Mouse (Mus musculus) midbrain, postnatal 0 days (tissue): ENCODE data around the gene Trp53rka. TPM values are rescaled to one million over a fixed set of nuclear protein-coding genes. Genes with fewer than 3 reads are reported as not detected.

Experiments used
- ATAC-seq: fragments of 200-750 bp; cut with Nextera tagmentation; 2 replicates; pipeline ENCODE4 v1.8.0; 2017; ENCODE audit warnings: moderate number of reproducible peaks, mild to moderate bottlenecking, moderate TSS enrichment, moderate library complexity; ENCODE audit not compliant: low FRiP score
- DNase-seq: peaks from one replicate; pipeline ENCODE4 v3.0.0-alpha.2; 2015; ENCODE audit warnings: low spot score
- H3K27ac ChIP-seq: fragments of 300-500 bp; sonication (generic); 2 replicates; pipeline ENCODE4 v1.5.1; 2014; ENCODE audit warnings: low read depth, mild to moderate bottlenecking, low read length, mixed read lengths
- H3K27me3 ChIP-seq: fragments of 300-500 bp; sonication (generic); 2 replicates; pipeline ENCODE4 v1.6.1; 2014; ENCODE audit warnings: low read length, control low read depth, mixed read lengths; ENCODE audit not compliant: insufficient read depth
- H3K36me3 ChIP-seq: fragments of 300-500 bp; sonication (generic); 2 replicates; pipeline ENCODE4 v1.6.1; 2014; ENCODE audit warnings: low read length, control low read depth, mixed read lengths; ENCODE audit not compliant: insufficient read depth
- H3K4me1 ChIP-seq: fragments of 300-500 bp; sonication (generic); 2 replicates; pipeline ENCODE4 v1.6.1; 2014; ENCODE audit warnings: mild to moderate bottlenecking, control low read depth, antibody characterized with exemption, low read length, mixed read lengths; ENCODE audit not compliant: insufficient read depth
- H3K4me2 ChIP-seq: fragments of 300-500 bp; sonication (generic); 2 replicates; pipeline ENCODE4 v1.6.1; 2014; ENCODE audit warnings: low read depth, mild to moderate bottlenecking, low read length, mixed read lengths; ENCODE audit not compliant: poor library complexity, severe bottlenecking
- H3K4me3 ChIP-seq: fragments of 300-500 bp; sonication (generic); 2 replicates; pipeline ENCODE4 v1.5.1; 2014; ENCODE audit warnings: low read depth, mild to moderate bottlenecking, low read length, moderate library complexity
- H3K9ac ChIP-seq: fragments of 300-500 bp; sonication (generic); replicated peaks from 2 replicates; pipeline ENCODE4 v1.6.1; 2014; ENCODE audit warnings: mild to moderate bottlenecking, low read length, moderate library complexity, mixed read lengths; ENCODE audit not compliant: poor library complexity, severe bottlenecking
- H3K9me3 ChIP-seq: fragments of 300-500 bp; sonication (generic); 2 replicates; pipeline ENCODE4 v1.6.1; 2016; ENCODE audit warnings: low read length, control low read depth
- CTCF ChIP-seq: IDR thresholded peaks from 2 replicates; pipeline ENCODE4 v1.5.1; 2016; ENCODE audit warnings: antibody characterized with exemption, mild to moderate bottlenecking
- WGBS: fragments of 180-500 bp; shearing (Covaris S2); extraction: QIAGEN DNeasy Blood & Tissue Kit; methylation state at CpG from one replicate; pipeline ENCODE4 v1.1.7; 2014; 5-methylcytosine and 5-hydroxymethylcytosine counted together
- polyA plus RNA-seq: library from polyadenylated mRNA; unstranded; fragments of >200 nt; fragmentation: Nextera tagmentation; extraction: Ambion mirVana; gene quantifications from 2 replicates; pipeline ENCODE4 v1.2.1, GENCODE M21; 2015
- total RNA-seq: library from RNA; depleted of rRNA; stranded (reverse); fragments of >200 nt; gene quantifications from 2 replicates; pipeline ENCODE4 v1.2.3, GENCODE M21; 2014

Gene Trp53rka
- total and polyA plus RNA-seq, 2 experiments from 2014 or later: 37.0 to 37.1 TPM

- ATAC-seq (no peak), DNase-seq (no peak)
- Histone ChIP-seq H3K4me3 (no peak overlapping the region), H3K27ac (no peak overlapping the region), H3K9me3 (no peaks in the 10 kb centered on the region), H3K36me3 (no peaks in the 10 kb centered on the region), H3K4me2 (no peak overlapping the region), H3K27me3 (peaks cover 11% of the 10 kb centered on the region), H3K4me1 (peaks cover 3% of the 10 kb centered on the region; the same call in 1 of the 2 replicates), H3K9ac (no peak overlapping the region)
- no peak for TF ChIP-seq CTCF
- 37% methylated on average over 5 of the region's 5 CpGs for WGBS
Observed at GRCm38 (mm10) chr2:165475850-165476249, 17.3 kb downstream of the Trp53rka start.

DNA sequence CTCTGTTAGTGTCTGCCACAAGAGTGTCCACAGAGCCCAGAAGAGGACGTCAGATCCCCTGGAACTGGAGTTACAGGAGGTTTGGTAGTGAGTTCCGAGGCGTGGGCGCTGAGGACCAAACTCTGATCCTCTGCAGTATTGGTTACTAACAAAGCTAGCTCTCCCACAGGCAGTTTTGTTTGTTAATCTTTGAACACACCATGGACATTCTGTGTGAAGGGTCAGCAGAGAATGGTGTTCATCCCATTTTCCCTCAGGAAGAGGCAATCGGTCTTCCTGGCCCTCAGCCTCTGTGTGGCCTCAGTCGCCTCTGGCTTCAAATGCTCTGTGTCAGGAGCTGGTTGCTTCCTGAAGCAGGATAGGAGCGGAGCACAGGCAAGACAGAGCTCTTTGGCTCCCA is 17.7 kb downstream of the Trp53rka start:
- Histone ChIP-seq H3K4me3 (no peak overlapping the region), H3K4me2 (no peak overlapping the region), H3K9ac (no peak overlapping the region), H3K27me3 (peaks cover 11% of the 10 kb centered on the region), H3K9me3 (no peaks in the 10 kb centered on the region), H3K27ac (no peak overlapping the region), H3K4me1 (peaks cover 3% of the 10 kb centered on the region; the same call in 1 of the 2 replicates), H3K36me3 (no peaks in the 10 kb centered on the region)
- ATAC-seq: no peak
- WGBS: 74% methylated on average over 7 of the region's 7 CpGs
- DNase-seq: no peak
- TF ChIP-seq CTCF: no peak

- 1% methylated on average over 12 of the region's 35 CpGs for WGBS
- peak within 1 kb of the TSS; percentile 49 for H3K4me2 ChIP-seq
- no peak within 1 kb of the TSS for H3K27ac ChIP-seq
- TF ChIP-seq CTCF: 0 out of 2 replicates have a peak, but pooled peaks have one; percentile 7
- H3K36me3 ChIP-seq: no peaks in the 10 kb centered on the region
- ATAC-seq (no peak), DNase-seq (peak; percentile 29)
- H3K4me3 ChIP-seq: peak within 1 kb of the TSS; percentile 18
- H3K9me3 ChIP-seq: no peaks in the 10 kb centered on the region
- no peak within 1 kb of the TSS; the same call in 1 of the 2 replicates for H3K9ac ChIP-seq
- H3K4me1 ChIP-seq: peaks cover 3% of the 10 kb centered on the region; the same call in 1 of the 2 replicates
- H3K27me3 ChIP-seq: peaks cover 11% of the 10 kb centered on the region
Observed at GRCm38 (mm10) chr2:165473003-165473402, 20.1 kb downstream of the Trp53rka start, which contains the start of gene Slc13a3. TSS of gene Slc13a3 (minus strand) at chr2:165473230.

- no peaks in the 10 kb centered on the region for H3K36me3 ChIP-seq
- H3K4me3 ChIP-seq: no peak overlapping the region
- DNase-seq: no peak
- H3K4me2 ChIP-seq: no peak overlapping the region
- 77% methylated on average over 11 of the region's 11 CpGs for WGBS
- H3K9ac ChIP-seq: no peak overlapping the region
- peaks cover 3% of the 10 kb centered on the region; the same call in 1 of the 2 replicates for H3K4me1 ChIP-seq
- ATAC-seq: no peak
- TF ChIP-seq CTCF: no peak
- H3K27me3 ChIP-seq: peaks cover 11% of the 10 kb centered on the region
- H3K9me3 ChIP-seq: no peaks in the 10 kb centered on the region
- H3K27ac ChIP-seq: no peak overlapping the region
Observed at GRCm38 (mm10) chr2:165471943-165472342, 21.2 kb downstream of the Trp53rka start.

DNA sequence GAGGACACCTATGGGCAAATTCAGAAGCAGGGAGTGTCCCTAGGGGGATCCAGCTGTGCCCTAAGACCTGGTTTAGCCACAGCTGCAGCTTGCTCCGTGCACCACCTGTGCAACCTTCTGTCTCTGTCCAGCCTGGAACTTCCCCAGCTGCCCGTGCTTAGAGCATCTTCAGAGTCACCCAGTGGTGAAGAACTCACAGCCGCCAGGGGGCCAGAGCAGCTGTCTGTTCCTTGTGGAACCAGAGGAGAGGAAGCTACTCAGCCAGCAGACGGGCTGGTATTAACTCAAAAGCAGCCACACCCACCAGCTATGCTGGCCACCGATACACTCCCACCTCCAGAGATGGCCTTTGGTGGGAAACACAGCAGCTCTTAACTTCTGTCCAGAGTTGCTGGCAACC is 23.0 kb downstream of the Trp53rka start:
- H3K9ac ChIP-seq: no peak overlapping the region
- no peak for DNase-seq
- no peaks in the 10 kb centered on the region for H3K9me3 ChIP-seq
- ATAC-seq: no peak
- peaks cover 11% of the 10 kb centered on the region for H3K27me3 ChIP-seq
- no peak overlapping the region for H3K4me2 ChIP-seq
- peak; percentile 35 for TF ChIP-seq CTCF
- no peaks in the 10 kb centered on the region for H3K36me3 ChIP-seq
- H3K27ac ChIP-seq: no peak overlapping the region
- H3K4me3 ChIP-seq: no peak overlapping the region
- H3K4me1 ChIP-seq: peaks cover 3% of the 10 kb centered on the region; the same call in 1 of the 2 replicates
- WGBS: 44% methylated on average over 5 of the region's 5 CpGs

DNA sequence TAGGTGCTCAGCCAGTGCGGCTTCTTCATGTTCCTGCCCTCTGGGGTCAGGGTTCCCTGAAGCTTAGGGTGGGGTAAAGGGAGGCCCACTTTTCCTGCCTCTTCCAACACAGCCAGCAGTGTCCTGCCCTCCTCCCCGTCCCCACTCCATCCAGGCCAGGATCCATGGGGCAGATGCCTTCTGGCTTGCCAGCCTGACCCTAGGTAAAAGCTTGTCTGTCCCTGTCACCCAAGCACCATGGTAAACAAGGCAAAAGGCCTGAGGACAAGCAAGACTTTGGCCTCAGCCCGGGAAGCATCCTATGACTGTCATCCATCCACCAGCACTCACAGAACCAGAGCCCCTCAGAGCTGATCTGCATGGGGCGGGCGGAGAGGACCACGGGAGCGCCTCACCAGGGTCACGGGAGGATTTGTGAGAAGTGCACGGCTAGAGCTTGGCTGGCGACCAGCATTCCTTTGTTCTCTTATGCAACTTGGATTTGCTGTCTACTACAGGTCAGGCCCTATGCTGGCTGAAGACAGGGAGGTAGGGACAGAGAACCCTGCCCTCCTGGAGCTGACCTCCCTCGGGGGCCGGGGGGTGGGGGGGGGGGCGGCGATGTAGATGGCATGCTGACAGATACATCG is 25.2 kb downstream of the Trp53rka start:
- H3K27ac ChIP-seq: no peak overlapping the region
- H3K9ac ChIP-seq: no peak overlapping the region
- WGBS: 34% methylated on average over 15 of the region's 15 CpGs
- ATAC-seq (no peak), DNase-seq (peak; percentile 15)
- no peak for TF ChIP-seq CTCF
- no peaks in the 10 kb centered on the region for H3K9me3 ChIP-seq
- H3K4me3 ChIP-seq: no peak overlapping the region
- no peak overlapping the region for H3K4me2 ChIP-seq
- H3K4me1 ChIP-seq: no peaks in the 10 kb centered on the region
- peaks cover 3% of the 10 kb centered on the region for H3K27me3 ChIP-seq
- no peaks in the 10 kb centered on the region for H3K36me3 ChIP-seq
